Mouse (Mus musculus) megakaryocyte progenitor cell, adult 5-6 weeks (primary cell): ENCODE results near the gene Timm50. TPM values are rescaled to one million over a fixed set of nuclear protein-coding genes. Genes with fewer than 3 reads are reported as not detected.

Experiments used
- ATAC-seq: replicated peaks from 2 replicates; pipeline ENCODE4 v1.8.0; 2016; ENCODE audit warnings: mild to moderate bottlenecking, moderate TSS enrichment, inconsistent platforms; ENCODE audit not compliant: poor library complexity
- total RNA-seq, 2 experiments: library from RNA; stranded (forward) in 1 of 2; stranded (reverse) in 1 of 2; fragments of 157-497, 149-512 nt in 1 of 2; fragments of 200-1000 nt in 1 of 2; gene quantifications; 2 replicates each; pipeline versions ENCODE4 v1.2.3 to v1.2.4; 2015 to 2017

Gene Timm50
- total RNA-seq, 2 experiments from 2014 or later, result 37.6 to 45.2 TPM

DNA sequence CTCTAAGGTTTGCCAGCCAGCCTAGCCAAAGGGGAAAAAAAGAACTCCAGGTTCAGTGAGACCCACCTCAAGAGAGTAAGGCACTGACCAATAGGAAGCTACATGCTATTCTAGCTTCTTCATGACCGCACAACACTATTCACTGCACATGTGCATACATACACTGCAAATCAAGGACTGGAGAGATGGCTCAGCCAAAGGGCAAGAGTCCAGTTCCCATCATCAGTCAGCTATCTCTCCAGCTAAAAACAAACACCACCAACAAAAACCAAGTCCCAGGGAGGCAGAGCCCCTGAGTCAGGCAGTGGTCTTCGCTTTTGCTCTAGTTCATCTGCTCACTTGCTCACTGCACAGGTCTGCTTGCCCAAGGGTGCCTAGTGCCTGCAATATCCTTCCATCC lies 16.4 kb upstream of the Timm50 start:
- ATAC-seq, result no peak

- no peak for ATAC-seq
Observed at GRCm38 (mm10) chr7:28326457-28326856, 14.6 kb upstream of the Timm50 start.

DNA sequence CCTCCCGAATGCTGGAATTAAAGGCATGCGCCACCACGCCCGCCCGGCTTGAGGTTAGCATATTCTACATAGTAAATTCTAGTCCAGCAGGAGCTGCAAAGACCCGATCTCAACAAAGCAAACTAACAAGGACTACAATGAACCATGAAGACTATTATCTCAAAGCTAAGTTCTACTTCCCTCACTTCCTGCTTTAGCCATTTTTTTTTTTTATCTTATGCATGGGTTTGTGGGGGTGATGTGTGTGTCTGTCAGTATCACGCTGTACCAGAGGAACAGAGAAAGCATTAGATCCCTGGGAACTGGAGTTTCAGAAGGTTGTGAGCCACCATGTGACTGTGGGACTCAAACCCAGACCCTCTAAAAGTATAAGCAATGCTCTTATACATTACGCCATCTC lies 13.4 kb upstream of the Timm50 start:
- ATAC-seq, result no peak

DNA sequence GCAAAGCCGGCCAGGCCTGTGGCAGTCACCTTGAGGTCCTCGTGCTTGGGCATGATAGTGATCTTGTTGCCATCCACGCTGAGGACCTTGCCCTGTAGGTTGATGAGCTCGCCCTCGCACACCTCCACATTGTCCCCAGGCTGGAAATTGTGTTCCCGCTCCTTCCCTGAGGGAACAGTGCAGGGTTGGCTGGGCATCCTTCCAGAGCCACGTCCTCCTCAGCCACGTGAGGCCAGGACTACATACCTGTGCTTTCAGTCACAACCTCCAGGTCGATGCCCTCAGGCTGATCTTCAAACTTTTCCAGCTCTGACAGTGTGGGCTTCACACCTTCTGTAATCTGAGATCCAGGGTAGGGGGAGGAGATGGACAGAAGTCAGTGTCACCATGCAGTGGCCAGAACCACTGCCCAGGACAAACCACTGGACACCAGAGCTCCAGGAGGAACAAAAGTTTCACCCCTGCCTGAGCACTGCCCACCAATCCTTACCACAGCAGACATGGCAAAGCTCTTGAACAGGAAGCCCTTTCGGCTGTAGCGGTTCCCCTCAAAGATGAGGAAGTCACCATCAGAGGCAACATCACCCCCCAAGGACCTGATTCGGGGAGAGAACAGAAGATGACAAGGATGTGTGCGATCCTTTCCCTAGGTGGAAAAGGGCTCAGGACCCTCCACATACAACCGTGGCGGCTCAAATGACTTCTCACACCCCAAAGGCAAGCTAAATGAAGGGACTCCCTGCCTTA lies 10.3 kb upstream of the Timm50 start:
- peak; percentile 88 for ATAC-seq

DNA sequence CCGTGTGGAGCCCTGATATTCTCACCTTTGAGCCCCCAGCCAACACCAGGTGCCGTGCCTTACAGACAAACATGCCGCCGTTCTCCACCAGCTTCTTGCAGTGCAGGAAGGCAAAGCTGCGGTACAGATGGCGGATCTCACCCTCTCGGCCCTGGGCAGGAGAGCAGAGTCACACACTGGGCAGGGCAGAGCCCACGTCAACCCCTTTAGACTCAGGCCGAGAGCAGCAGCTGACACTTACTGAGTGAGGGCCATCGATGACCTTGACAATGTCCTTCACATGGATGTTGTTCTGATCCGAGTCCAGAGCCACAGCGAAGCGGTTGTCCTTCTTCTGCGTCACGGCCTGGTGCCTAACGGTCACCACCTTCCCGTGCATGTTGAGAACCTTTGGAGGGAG lies 6.8 kb upstream of the Timm50 start:
- ATAC-seq, result no peak

GRCm38 (mm10) chr7:28318036-28318435 lies 6.2 kb upstream of the Timm50 start:
- ATAC-seq, result no peak

DNA sequence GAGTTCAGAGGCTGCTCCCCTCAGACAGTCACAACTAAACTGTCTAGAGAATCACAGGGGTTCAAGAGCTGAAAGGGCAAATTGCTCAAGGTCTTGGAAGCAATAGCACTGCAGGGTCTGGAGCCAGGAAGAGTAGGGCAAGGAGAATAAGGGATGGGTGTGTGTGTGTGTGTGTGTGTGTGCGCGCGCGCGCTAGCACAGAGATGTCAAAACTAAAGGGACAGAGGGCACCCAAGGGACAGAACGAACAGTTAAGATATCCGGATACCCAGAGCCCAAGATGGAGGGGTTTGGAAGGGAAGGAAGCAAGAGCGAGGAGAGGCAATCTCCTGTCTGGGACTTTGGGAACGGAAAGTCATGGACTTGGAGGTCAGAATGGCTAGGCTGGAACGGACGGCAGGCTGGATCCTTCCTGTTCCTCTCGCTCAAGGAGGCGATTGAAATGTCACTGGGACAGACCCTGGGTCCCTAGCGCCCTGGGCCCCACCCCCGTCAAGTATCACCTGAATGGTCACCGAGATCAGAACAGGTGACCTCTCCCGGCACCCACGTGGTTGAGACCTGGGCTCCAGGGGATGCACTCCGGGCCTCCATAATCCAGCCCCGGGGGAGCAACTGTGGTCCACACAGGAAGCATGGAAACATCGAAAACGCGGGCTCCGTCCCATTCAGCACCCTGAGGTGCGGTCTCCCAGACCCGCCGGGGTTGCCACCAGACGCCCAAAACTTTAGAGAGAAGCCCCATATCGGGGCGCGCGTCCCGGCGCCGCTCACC lies 534 bp downstream of the Timm50 start:
- peak; percentile 12 for ATAC-seq

- ATAC-seq, result no peak
Observed at GRCm38 (mm10) chr7:28309737-28310136, 2.1 kb downstream of the Timm50 start.

DNA sequence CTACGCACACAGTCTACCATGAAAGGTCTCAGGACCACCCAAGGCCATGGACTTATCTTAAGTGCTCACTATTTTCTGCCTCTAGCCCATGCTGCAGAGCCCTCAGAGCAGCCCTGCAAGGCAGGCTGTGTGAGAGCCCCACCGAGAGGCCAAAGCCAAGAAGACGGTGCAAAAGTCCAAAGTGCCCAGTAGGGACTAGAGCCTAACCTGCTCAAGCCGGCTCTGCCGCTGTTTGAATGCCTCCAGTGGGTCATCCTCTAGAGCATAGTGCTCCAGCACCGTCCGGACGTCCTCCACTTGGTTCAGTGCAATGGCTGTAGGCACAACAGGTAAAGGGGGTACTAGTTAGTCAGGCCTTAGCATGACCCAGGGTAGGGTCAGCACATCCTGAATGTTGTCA lies 5.7 kb downstream of the Timm50 start:
- ATAC-seq, result no peak

DNA sequence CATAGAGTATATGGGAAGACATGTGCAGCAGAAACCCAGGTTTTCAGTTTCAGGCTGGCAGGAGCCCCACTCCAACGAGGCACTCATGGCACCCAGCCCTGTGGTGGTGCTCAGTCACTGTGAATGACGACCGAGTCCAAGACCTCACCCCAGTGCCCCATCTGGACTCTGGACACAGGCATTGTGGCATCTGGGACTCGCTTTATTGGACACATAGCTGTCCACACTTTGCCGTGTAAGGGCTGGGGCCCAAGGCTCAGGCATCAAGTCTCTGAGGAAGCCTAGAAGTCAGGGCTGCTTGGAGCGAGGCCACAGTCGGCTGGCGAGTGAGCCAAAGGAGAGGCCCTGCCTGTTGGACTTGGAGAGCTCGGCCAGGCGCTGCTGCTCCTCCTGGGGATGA lies 6.2 kb downstream of the Timm50 start:
- ATAC-seq, result no peak

DNA sequence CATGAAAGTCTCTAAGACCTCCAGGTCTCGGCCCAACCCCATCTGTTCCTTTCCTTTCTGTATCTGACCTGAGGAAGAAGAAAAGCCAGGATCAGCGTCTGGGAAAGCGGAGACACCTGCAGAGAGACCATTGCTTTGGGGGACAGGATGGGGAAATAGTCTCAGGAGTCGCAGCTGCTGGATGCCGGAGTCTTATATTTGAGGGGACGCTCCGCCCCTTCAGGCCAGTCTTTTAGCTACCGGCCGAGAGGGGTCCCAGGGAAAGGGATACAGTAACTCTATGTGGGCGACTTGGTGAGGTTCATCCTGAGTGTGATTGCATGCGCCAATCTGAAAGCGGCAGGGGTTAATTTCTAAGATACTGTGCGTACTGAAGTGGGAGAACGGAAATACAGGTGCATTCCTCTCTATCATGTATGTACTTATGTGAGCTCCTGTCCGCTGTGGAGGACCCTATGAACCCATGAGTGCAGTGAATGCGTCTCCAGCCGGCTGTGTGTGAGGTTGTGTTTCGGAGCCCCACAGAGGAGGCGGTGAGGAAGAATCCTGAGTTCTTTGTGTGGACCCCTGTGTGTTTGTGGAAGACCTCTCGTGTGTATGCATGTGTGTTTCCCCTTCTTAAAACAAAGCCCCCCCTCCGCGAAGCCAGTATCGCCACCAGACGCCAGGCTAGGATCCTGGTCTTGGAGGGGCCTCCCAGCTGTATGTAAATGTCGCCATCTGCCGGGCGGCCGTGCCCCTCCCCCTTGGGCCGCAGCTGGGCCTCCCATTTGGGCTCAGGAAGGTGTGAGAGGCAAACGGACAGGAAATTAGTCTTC lies 10.0 kb downstream of the Timm50 start, which contains the start of gene Dll3:
TSS of gene Dll3 (minus strand) at position 623 of the 818 bp plus-strand sequence.
- peak; percentile 67 for ATAC-seq

- peak; percentile 79 for ATAC-seq
Observed at GRCm38 (mm10) chr7:28298837-28299625, 12.8 kb downstream of the Timm50 start.

DNA sequence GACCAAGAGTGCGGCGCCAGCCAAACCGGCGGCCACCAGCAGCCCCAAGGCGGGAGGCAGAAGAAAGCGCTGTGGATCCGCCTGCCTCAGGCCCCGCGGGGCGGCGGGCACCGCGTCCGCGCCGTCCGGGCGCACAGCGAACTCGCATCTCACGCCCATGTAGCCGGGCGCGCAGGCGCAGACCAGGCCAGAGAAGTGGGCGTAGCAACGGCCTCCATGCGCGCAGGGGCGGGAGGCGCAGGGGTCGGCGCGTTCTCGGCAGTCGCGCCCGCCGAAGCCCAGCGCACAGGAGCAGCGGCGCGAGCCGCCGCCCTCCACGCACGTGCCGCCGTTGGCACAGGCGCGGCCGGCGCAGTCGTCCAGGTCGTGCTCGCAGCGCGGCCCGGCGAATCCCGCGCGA lies 17.4 kb downstream of the Timm50 start:
- peak; percentile 57 for ATAC-seq

DNA sequence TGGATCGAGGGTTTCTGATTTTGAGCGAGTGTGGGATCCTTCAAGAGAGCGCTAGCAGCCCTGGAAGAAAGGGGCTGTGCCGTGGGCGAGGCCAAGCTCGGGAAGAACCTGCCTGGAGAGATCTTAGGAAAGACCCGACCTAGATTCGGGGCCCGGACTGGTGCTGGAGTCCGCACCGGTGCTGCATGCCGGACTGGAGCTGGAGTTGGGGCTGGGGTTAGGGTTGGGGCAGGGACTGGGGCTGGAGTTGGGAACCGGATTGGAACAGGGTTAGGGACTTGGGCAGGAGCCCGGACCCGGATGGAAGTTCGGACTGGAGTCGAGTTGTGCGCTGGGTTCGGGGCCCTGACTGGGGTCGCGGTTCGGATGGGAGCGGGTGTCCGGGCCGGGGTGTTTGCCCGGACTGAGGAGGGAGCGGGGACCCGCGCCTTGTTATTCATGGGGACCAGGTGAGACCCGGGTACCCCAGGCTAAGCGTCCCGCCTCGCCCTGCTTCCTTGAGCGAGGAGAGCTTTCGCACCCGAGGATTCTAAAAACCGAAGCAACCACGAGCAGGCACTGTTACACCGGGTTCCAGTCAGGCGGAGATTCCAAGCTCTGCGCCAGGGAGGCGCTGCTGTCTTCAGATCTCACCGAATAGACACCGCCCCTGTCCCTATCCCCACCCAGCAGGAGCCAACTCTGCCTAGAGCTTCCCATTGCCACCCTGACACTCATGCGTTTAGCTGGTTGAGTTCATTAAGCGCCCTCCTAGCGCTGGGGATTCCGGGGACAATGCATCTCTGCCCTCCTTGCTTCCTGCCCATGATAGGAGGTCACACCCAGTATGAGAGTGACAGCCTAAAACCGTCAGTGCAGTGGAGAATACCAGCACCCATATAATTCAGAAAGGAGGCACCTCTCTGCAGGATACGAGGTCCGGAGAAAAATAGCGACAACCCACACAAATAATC lies 21.0 kb downstream of the Timm50 start, which contains the start of gene Selenov:
TSS of gene Selenov (minus strand) at position 549 of the 953 bp plus-strand sequence.
- ATAC-seq, result peak; percentile 37; the same call in 1 of the 2 replicates

- ATAC-seq, result no peak
Observed at GRCm38 (mm10) chr7:28290165-28290564, 21.7 kb downstream of the Timm50 start.

DNA sequence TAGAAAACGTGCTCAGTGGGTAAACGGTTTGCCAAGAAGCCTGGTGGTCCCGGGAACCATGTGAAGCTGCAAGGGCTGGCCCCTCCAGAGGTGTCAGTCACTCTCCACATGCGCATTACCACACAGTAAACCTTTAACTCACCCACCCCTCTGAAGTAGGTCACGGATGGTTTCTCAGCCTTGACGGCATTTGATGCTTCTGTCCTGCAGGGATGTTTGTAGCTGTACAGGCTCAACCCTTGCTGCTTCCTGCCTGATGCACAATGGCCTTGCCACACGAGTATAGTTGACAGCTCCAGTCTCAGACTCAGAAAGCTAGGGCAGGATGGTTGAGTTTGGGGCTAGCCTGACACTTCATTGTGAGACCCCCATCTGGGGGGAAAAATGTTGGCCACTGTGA lies 31.2 kb downstream of the Timm50 start:
- ATAC-seq, result no peak

DNA sequence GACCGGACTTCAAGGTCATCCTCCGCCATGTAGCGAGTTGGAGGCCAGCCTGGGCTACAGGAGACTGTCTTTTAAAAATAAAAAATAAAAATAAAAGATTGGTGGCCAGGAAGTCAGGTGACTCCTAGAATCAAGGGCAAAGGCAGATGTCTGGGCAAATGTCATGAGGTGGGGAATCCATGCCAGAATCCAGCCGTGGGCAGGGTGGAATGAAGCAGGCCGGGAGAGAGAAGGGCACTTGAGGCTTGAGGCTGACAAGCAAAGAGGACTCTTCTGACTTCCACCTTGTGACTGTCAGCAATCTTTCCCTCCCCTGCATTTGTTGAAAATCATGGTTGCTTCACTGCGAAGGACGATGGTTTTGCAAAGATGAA lies 33.6 kb downstream of the Timm50 start:
- ATAC-seq, result no peak

DNA sequence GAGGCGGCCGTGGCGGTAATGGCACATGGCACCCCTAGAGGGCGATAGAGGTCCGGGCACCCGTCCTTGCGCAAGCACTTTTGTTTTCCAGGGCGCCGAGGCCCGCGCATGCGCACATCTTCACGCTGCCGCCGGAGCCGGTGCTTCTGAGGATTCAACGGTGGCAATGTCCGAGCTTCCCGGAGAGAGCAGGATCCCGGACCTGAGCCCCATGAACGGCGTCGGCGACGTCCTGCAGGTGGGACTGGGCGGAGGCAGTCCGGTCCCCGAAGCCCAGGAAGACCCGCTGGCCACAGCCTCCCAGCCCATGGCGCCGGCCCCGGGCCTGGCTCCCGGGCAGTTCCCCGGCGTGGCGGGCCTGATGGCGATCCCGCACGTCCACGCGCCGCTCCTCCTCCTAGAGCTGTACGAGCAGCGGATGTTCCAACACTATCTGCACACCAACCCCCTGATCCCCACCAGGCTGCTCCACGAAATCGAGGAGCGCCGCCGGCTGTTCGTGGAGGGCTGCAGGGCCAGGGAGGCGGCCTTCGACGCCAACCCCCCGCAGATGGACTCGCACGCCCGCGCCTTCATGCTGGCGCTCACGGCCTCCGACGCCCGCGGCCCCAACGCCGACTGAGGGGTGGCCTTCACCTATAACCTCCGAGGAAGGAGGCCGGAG lies 34.1 kb downstream of the Timm50 start, which contains the start of gene Eid2b:
TSS of gene Eid2b (plus strand) at position 125 of the 664 bp plus-strand sequence.
- peak; percentile 99 for ATAC-seq

DNA sequence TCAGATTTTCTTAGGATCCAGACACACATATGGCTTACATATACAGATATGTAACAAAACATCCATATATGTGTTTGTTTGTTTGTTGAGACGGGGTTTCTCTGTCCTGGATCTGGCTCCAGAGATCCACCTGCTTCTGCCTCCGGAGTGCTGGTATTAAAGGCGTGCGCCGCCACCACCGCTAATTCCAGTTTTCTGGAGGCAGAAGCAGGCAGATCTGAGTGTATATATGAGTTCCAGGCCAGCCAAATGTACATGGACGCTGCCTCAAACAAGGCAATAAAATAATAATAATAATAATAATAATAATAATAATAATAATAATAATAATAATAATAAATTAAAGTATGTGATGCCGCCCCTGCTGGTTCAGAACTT lies 34.6 kb downstream of the Timm50 start:
- no peak for ATAC-seq
